Mouse (Mus musculus) common myeloid progenitor, adult 5-6 weeks (primary cell): ENCODE data around the gene Cryl1. TPM values are rescaled to one million over a fixed set of nuclear protein-coding genes. Genes with fewer than 3 reads are reported as not detected.

Experiments used
- ATAC-seq: replicated peaks from 2 replicates; pipeline ENCODE4 v1.8.0; 2016; ENCODE audit warnings: low read depth, mild to moderate bottlenecking, moderate TSS enrichment, inconsistent platforms; ENCODE audit not compliant: poor library complexity, severe bottlenecking
- total RNA-seq: library from RNA; stranded (forward); fragments of 200-1000, 187-1606 nt; gene quantifications from 2 replicates; pipeline ENCODE4 v1.2.3, GENCODE M21; 2017

The Cryl1 gene
- total RNA-seq, 1 experiment from 2014 or later: 12.1 TPM

- peak; percentile 86 for ATAC-seq
Observed at GRCm38 (mm10) chr14:57263943-57264342, 134.4 kb downstream of the Cryl1 start.

- ATAC-seq: no peak
Observed at GRCm38 (mm10) chr14:57259341-57259740, 139.0 kb downstream of the Cryl1 start.

GRCm38 (mm10) chr14:57248661-57249060, 149.7 kb downstream of the Cryl1 start:
- ATAC-seq: no peak

GRCm38 (mm10) chr14:57246575-57246974, 151.8 kb downstream of the Cryl1 start:
- no peak for ATAC-seq

- no peak for ATAC-seq
Observed at GRCm38 (mm10) chr14:57242978-57243377, 155.4 kb downstream of the Cryl1 start.

- no peak for ATAC-seq
Observed at GRCm38 (mm10) chr14:57235276-57235675, 163.1 kb downstream of the Cryl1 start.

GRCm38 (mm10) chr14:57234711-57235110, 163.6 kb downstream of the Cryl1 start:
- no peak for ATAC-seq

- no peak for ATAC-seq
Observed at GRCm38 (mm10) chr14:57230264-57231015, 167.9 kb downstream of the Cryl1 start.

Other genes with a start within 250 kb of the Cryl1 start
- gene Ift88, start 25.5 kb upstream of the Cryl1 start, total RNA-seq: 12.4 and 13.3 TPM in 2 replicates
- gene Il17d, start 126.2 kb upstream of the Cryl1 start, total RNA-seq: not detected in 2 replicates
- gene Eef1akmt1, start 173.1 kb upstream of the Cryl1 start, total RNA-seq: 16.7 and 18.1 TPM in 2 replicates